Mouse (Mus musculus): ENCODE measurements around the gene Psmc3ip.
"Not testable (repeated sequence)": the region's sequence is repeated elsewhere in the genome, so short reads cannot be mapped to it uniquely, and the experiment has no call there.

Gene Psmc3ip

GRCm38 (mm10) chr11:101095314-101096024 is at the start of gene Psmc3ip:
TSS of gene Psmc3ip (minus strand) at chr11:101095436.
- peak; percentile 97 for DNase-seq

- peak; percentile 46 for DNase-seq
Measured at GRCm38 (mm10) chr11:101143338-101144225, 48.3 kb upstream of the Psmc3ip start.

- no peak for DNase-seq
Measured at GRCm38 (mm10) chr11:101142215-101142967, 47.2 kb upstream of the Psmc3ip start.

- no peak for DNase-seq
Measured at GRCm38 (mm10) chr11:101141088-101141487, 45.9 kb upstream of the Psmc3ip start.

- no peak for DNase-seq
Measured at GRCm38 (mm10) chr11:101140164-101140819, 45.1 kb upstream of the Psmc3ip start.

GRCm38 (mm10) chr11:101138536-101139181 is 43.4 kb upstream of the Psmc3ip start:
- peak; percentile 81 for DNase-seq

GRCm38 (mm10) chr11:101137000-101137399 is 41.8 kb upstream of the Psmc3ip start:
- DNase-seq: no peak

GRCm38 (mm10) chr11:101134217-101134865 is 39.1 kb upstream of the Psmc3ip start:
- DNase-seq: no peak

GRCm38 (mm10) chr11:101133037-101133436 is 37.8 kb upstream of the Psmc3ip start:
- peak; percentile 60 for DNase-seq

- no peak for DNase-seq
Measured at GRCm38 (mm10) chr11:101131701-101132100, 36.5 kb upstream of the Psmc3ip start.

GRCm38 (mm10) chr11:101131187-101131586 is 36.0 kb upstream of the Psmc3ip start:
- no peak for DNase-seq

GRCm38 (mm10) chr11:101130056-101130756 is 35.0 kb upstream of the Psmc3ip start:
- no peak for DNase-seq

- no peak for DNase-seq
Measured at GRCm38 (mm10) chr11:101128996-101129577, 33.9 kb upstream of the Psmc3ip start.

- no peak for DNase-seq
Measured at GRCm38 (mm10) chr11:101127075-101127474, 31.8 kb upstream of the Psmc3ip start.

GRCm38 (mm10) chr11:101125008-101125407 is 29.8 kb upstream of the Psmc3ip start:
- DNase-seq: not testable (repeated sequence)

GRCm38 (mm10) chr11:101124494-101124893 is 29.3 kb upstream of the Psmc3ip start:
- not testable (repeated sequence) for DNase-seq

GRCm38 (mm10) chr11:101120545-101121188 is 25.4 kb upstream of the Psmc3ip start:
- DNase-seq: no peak

GRCm38 (mm10) chr11:101119761-101120544 is 24.7 kb upstream of the Psmc3ip start, which contains the start of the genes Retreg3 and Tubg1:
TSS of gene Retreg3 (minus strand) at chr11:101119893.
TSS of gene Tubg1 (plus strand) at chr11:101119938.
- peak; percentile 99 for DNase-seq
